Mouse (Mus musculus): Measurements from ENCODE around the gene Enpp6.
"Not testable (repeated sequence)": the region's sequence is repeated elsewhere in the genome, so short reads cannot be mapped to it uniquely, and the experiment has no call there.

Enpp6 gene

GRCm38 (mm10) chr8:46995931-46996664, 9.4 kb downstream of the Enpp6 start:
- DNase-seq (ENCODE audit: low spot score): no peak

- no peak for DNase-seq (ENCODE audit: low spot score)
Observed at GRCm38 (mm10) chr8:47005676-47006075, 19.0 kb downstream of the Enpp6 start.

DNA sequence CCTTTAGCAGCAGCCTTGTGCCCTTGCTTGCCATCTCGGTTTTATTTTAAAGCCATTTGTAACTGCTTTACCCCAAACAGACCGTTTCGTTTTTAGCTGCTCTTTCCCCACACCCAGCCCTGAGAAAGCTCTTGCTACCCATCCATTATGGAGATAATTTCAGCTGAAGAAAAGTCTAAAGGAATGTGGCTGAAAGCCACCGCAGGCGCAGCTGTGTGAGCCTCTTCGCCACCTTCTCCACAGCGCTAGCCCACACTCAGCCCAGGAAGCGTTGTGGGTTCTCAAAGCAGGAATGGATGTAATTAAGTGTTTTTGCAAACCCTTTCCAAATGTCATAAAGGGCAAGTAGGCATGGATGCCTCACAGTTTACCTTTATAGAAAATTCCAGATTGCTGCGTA, 20.1 kb downstream of the Enpp6 start:
- no peak for DNase-seq (ENCODE audit: low spot score)

DNA sequence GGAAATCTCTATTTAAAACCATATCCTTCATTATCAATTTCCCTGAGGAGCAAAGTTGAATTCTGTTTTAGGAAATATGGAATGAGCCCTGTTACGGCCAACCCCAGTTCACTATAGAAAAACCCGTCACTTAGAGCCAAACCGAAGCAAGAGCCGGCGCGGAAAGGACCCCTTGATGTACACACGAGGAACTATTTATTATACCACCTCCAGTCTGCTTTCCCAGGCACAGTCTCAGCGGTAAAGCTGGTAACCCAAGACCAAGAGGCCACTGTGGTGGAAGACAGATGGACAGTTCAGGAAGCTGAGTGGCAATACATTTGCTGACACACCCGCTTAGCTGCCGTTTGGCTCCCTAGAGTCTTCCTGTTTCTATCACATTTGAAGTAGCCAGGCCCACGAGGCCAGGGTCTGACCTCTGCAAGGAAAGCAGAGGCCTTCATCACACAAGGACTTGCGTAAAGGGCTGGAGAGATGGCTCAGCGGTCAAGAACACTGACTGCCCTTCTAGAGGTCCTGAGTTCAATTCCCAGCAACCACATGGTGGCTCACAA, 21.6 kb downstream of the Enpp6 start:
- DNase-seq (ENCODE audit: low spot score): peak; percentile 39

DNA sequence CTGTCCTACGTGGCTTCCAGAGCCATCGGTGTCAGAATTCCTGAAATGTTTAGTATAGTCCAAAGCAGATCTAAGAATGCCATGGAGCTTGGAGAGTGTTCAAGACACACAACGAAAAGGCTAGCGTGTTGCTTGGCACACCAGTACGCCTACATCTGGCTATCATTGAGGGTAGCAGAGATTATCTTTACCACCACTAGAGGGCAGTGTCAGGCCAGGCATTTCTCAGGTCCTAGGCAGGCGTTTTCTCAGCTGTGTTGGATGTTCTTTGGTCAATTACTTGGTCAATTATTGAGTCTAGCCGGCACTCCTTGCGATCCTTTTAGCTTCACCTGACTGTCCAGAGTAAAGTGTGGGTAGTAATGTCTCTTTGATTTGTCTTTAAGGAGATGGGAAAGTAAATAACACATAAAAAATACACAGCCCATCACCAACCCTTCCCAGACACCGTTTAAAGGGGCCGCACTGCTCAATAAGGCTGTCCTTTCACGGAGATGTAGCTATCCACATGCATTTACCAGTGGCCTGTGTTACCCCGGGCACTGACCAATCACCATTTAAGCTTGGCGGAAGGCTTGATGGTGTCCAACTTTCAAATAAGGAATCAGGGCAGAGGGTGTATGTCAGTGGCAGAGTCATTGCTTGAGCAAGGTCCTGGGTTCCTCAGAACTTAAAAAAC, 29.7 kb downstream of the Enpp6 start:
- DNase-seq (ENCODE audit: low spot score): peak; percentile 91

DNA sequence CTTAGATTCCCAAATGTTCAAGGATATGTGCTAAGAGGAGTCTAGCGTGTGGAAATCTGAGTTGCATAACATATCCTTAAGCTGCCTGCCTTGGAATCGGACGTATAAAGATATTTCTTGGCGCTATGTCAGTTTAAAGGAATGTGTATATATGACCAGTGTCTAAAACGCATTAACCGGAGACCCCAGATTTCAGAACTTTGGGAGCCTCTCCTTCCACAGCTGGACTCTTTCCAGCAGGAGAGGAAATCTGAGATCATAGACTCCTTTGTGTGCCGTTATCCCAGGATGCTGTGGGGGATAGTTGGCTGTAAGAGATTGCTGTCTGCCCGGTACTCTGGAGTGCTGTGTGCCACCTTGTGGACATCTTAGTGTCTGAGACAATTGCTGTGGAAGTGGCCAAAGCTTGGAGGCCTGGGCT, 34.5 kb downstream of the Enpp6 start:
- DNase-seq (ENCODE audit: low spot score): peak; percentile 24

- DNase-seq (ENCODE audit: low spot score): no peak
Observed at GRCm38 (mm10) chr8:47024612-47025011, 37.9 kb downstream of the Enpp6 start.

DNA sequence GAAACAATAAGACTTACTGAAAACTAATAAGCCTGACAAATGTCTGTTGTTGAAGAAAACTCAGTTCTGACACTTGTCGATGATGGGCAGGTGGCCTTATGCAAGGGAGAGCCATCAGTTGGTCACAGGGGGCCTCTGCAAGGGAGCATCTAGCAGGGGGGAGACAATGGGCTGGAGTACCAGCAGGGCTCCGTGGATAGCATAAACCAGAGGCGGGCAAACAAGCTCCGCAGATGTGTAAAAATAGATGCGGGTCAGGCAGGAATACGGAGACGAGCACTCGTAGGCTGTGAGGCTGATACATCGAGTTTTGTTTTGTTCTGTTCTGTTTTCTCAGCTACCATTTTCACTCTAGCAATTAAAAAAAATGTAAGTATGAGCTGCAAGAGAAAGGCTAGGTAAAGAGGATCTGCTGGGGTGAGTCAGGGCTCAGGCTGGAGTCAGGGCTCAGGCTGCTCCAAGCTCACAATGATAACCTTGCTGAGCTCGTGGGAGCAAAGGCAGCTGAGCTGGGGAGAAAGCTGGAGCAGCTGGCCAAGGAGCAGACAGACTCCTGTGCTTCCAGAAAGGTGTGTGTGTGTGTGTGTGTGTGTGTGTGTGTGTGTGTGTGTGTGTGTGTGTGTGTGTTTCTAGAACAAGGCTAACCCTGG, 40.3 kb downstream of the Enpp6 start:
- no peak for DNase-seq (ENCODE audit: low spot score)

DNA sequence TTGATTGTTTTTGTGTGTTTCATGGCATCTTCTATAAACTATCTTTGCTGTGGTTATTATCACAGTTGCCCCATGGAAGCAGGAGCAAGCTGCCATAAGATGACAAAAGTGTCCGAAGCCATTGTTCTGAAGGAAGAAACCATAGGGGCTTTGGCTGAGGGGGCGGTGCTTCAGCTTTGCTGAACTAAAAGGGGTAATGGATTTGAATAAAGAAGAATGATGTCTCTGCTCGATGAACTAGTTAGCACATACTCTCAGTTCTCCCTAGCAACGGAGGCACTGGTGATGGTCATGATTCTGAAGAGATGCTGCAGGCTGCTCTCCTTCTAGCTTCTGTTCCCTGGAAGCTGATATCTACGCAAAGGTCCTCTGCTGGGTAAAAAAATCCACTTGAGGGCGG, 41.8 kb downstream of the Enpp6 start:
- DNase-seq (ENCODE audit: low spot score): peak; percentile 71

- no peak for DNase-seq (ENCODE audit: low spot score)
Observed at GRCm38 (mm10) chr8:47030321-47030720, 43.6 kb downstream of the Enpp6 start.

- no peak for DNase-seq (ENCODE audit: low spot score)
Observed at GRCm38 (mm10) chr8:47032081-47032480, 45.4 kb downstream of the Enpp6 start.

DNA sequence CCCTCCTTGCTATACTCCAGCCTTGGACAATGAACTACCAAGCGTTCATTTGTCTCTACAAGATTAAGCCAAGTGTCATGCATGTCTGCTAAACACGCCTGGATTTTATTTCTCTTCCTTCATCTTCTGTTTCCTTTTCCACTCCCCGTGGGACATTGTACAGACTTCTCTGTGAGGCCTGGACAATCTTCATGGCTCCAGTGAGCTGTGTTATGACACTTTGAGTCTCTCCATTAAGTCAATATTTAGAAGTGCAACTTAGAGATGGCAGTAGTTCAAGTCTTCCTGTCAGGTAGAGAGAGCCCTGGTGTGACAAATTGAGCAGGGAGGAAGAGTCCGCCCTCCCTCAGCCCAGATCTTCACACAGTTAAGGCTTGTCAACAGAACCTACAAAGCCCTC, 47.3 kb downstream of the Enpp6 start:
- DNase-seq (ENCODE audit: low spot score): no peak

GRCm38 (mm10) chr8:47036501-47036900, 49.8 kb downstream of the Enpp6 start:
- DNase-seq (ENCODE audit: low spot score): no peak

DNA sequence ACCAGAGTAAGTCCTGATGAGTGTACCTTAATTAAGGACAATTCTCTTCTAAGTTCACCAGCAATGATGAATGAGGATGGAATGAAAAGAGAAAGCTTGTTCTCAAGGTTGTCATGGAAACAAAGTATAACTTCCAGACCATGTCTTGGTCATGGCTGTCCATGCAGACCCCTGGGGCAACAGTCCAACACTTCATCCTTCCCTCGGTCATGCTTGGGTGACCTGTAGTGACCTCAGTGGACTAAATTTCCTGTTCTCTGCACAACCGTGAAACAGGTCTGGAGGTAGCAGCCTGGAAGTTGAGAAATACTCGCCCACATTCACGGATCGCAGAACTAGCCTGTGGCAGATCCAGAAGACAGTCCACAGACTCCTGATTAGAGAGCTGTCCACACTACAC, 50.7 kb downstream of the Enpp6 start:
- peak; percentile 21 for DNase-seq (ENCODE audit: low spot score)

- DNase-seq (ENCODE audit: low spot score): not testable (repeated sequence)
Observed at GRCm38 (mm10) chr8:47040215-47040614, 53.5 kb downstream of the Enpp6 start.

- no peak for DNase-seq (ENCODE audit: low spot score)
Observed at GRCm38 (mm10) chr8:47046340-47046739, 59.7 kb downstream of the Enpp6 start.

DNA sequence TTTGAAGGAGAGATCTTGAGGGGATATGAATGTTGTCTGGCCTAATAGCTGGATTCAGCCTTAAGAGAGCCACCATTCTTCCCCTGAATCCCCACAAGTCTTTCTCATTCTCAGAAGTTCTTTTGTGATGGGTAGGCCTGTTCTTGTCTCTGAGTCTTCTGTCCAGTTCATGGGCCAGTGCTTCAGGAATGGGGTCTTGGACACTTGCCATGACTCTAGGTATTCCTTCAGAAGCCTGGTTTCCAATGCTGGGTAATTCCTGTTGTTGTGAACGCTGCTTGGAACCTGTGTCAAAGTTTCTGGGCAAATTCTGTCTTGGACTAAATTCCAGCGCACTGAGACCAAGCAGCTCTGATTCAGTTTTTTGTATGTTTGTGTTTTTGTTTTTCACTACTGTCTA, 60.5 kb downstream of the Enpp6 start:
- DNase-seq (ENCODE audit: low spot score): no peak

DNA sequence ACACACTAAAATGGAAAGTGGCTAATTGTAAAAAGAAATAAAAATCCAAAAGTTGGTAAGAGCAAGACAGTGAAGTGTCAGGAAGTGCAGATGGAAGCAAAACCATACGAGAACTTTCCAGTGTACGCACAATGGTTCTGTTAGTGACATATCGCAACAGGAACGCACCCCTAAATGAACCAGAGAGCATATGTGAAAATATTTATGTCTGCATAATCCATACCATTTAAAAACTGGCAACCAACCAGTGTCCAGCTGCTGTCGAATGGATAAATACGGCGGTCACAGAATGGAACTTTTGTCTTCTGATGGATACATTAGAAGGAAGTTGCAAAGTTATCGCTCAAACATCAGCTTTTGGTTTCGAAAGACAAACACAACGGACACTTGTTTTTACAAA, 61.9 kb downstream of the Enpp6 start:
- no peak for DNase-seq (ENCODE audit: low spot score)

GRCm38 (mm10) chr8:47052643-47053042, 66.0 kb downstream of the Enpp6 start:
- DNase-seq (ENCODE audit: low spot score): no peak

DNA sequence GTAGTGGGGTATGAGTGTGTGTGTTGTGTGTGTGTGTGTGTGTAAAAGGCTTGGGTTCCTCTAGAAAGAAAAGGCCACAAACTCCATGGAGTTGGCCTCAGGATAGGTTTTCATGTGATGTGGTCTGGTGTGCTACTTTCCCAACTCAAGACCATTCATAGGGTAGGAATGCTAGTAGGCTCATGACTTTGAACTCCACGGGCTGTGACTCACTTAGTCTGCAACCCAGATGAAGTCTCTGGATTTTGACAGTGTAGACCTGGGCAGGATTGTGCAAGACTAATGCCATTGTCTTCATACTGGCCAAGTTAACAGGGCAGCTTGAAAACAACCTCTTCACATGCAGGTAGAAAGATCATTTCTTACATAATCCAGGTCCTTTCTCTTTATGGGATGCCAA, 69.4 kb downstream of the Enpp6 start:
- DNase-seq (ENCODE audit: low spot score): no peak

- no peak for DNase-seq (ENCODE audit: low spot score)
Observed at GRCm38 (mm10) chr8:47058526-47058925, 71.8 kb downstream of the Enpp6 start.

- DNase-seq (ENCODE audit: low spot score): no peak
Observed at GRCm38 (mm10) chr8:47058971-47059370, 72.3 kb downstream of the Enpp6 start.
